In genomic region chr2:13786577-13787168, GRCm38 (mm10) we compare ENCODE assay signal across 34 mouse cellular contexts.
"Had no signal": no experiment of that assay in that cellular context is flagged by ENCODE, and none has a peak within 500 bp of the region (broad histone marks: within the 10 kb centered on the region; RNA-seq: fewer than 3 reads in every experiment).

No protein-coding gene starts in this region.

- H3K4me2 ChIP-seq: heart, embryonic 11.5 days; heart, embryonic 12.5 days; heart, embryonic 13.5 days; heart, embryonic 15.5 days; hindbrain, embryonic 12.5 days; hindbrain, embryonic 13.5 days; hindbrain, embryonic 14.5 days; hindbrain, embryonic 15.5 days; intestine, embryonic 15.5 days; kidney, embryonic 15.5 days had no signal

- H3K9ac ChIP-seq: heart, embryonic 12.5 days; heart, embryonic 13.5 days; heart, embryonic 15.5 days; hindbrain, embryonic 12.5 days; hindbrain, embryonic 13.5 days; hindbrain, embryonic 14.5 days; hindbrain, embryonic 15.5 days; intestine, embryonic 15.5 days; kidney, embryonic 15.5 days had no signal

- H3K36me3 ChIP-seq: heart, embryonic 10.5 days; heart, embryonic 12.5 days; heart, embryonic 13.5 days; heart, embryonic 15.5 days; hindbrain, embryonic 10.5 days; hindbrain, embryonic 12.5 days; hindbrain, embryonic 13.5 days; hindbrain, embryonic 15.5 days; intestine, embryonic 15.5 days; kidney, embryonic 15.5 days had no signal

- ATAC-seq: hindbrain, embryonic 16.5 days; hindbrain, postnatal 0 days; inflammation-experienced regulatory T-cells, adult 6 months; intestine, embryonic 15.5 days; intestine, embryonic 16.5 days; intestine, postnatal 0 days had no signal

- H3K27ac ChIP-seq: heart, embryonic 10.5 days; heart, embryonic 13.5 days; heart, embryonic 15.5 days; hindbrain, embryonic 10.5 days; hindbrain, embryonic 12.5 days; hindbrain, embryonic 13.5 days; hindbrain, embryonic 14.5 days; hindbrain, embryonic 15.5 days; hindbrain, postnatal 0 days; intestine, embryonic 15.5 days; kidney, embryonic 15.5 days; kidney, postnatal 0 days; layer of hippocampus, adult 2 months had no signal

- DNase-seq: heart, postnatal 10 days; heart, postnatal 14 days; heart, postnatal 36 days; heart, postnatal 4 days; kidney, adult 11 months; kidney, adult 18-20 months; kidney, adult 2 months; kidney, adult 8-10 months; kidney, adult 9 months; kidney, postnatal 10 days; kidney, postnatal 14 days; kidney, postnatal 25 days; kidney, postnatal 36 days; kidney, postnatal 4 days; layer of hippocampus, postnatal 36 days had no signal

- H3K4me3 ChIP-seq: heart, embryonic 10.5 days; heart, embryonic 12.5 days; heart, embryonic 13.5 days; heart, embryonic 15.5 days; hindbrain, embryonic 10.5 days; hindbrain, embryonic 12.5 days; hindbrain, embryonic 13.5 days; hindbrain, embryonic 15.5 days; intestine, embryonic 15.5 days; kidney, embryonic 15.5 days; layer of hippocampus, adult 2 months had no signal

- H3K27me3 ChIP-seq: intestine, embryonic 15.5 days had no signal

- H3K9me3 ChIP-seq: heart, embryonic 10.5 days; heart, embryonic 12.5 days; heart, embryonic 13.5 days; heart, embryonic 15.5 days; hindbrain, embryonic 10.5 days; hindbrain, embryonic 12.5 days; hindbrain, embryonic 13.5 days; hindbrain, embryonic 15.5 days; intestine, embryonic 15.5 days; kidney, embryonic 15.5 days had no signal

- H3K4me1 ChIP-seq: heart, embryonic 10.5 days; heart, embryonic 12.5 days; heart, embryonic 13.5 days; heart, embryonic 15.5 days; hindbrain, embryonic 10.5 days; hindbrain, embryonic 12.5 days; hindbrain, embryonic 13.5 days; hindbrain, embryonic 15.5 days; intestine, embryonic 15.5 days; kidney, embryonic 15.5 days had no signal
